ENCODE assay signal across 8 mouse cellular contexts in genomic region chrX:162829203-162829708, GRCm38 (mm10). TPM values are rescaled to one million over a fixed set of nuclear protein-coding genes. Genes with fewer than 3 reads are reported as not detected.
A peak's percentile ranks its signal among the peaks of the same experiment; 100 is the strongest.
DNase-seq lines count a peak whose midpoint lies in the region; ATAC-seq lines count a peak whose summit lies in the region.

Txlng (minus strand) TSS chrX:162829454.

- H3K4me1 ChIP-seq in forebrain, embryonic 10.5 days: peaks cover 11% of the 10 kb centered on the region
- no peaks in the 10 kb centered on the region for H3K4me1 ChIP-seq in heart, embryonic 16.5 days (ENCODE audit: control insufficient read depth, insufficient read depth, low read length)
- peaks cover 6% of the 10 kb centered on the region; the same call in 1 of the 2 replicates for H3K4me1 ChIP-seq in liver, embryonic 15.5 days (replicated peaks)
- no peaks in the 10 kb centered on the region for H3K4me1 ChIP-seq in neural tube, embryonic 12.5 days

- H3K36me3 ChIP-seq in forebrain, embryonic 10.5 days (replicated peaks): no peaks in the 10 kb centered on the region; the same call in 1 of the 2 replicates
- no peaks in the 10 kb centered on the region for H3K36me3 ChIP-seq in heart, embryonic 16.5 days (ENCODE audit: control insufficient read depth, insufficient read depth)
- no peaks in the 10 kb centered on the region for H3K36me3 ChIP-seq in liver, embryonic 15.5 days (replicated peaks)
- no peaks in the 10 kb centered on the region for H3K36me3 ChIP-seq in neural tube, embryonic 12.5 days

- peaks cover 35% of the 10 kb centered on the region for H3K27me3 ChIP-seq in forebrain, embryonic 10.5 days (ENCODE audit: poor library complexity, severe bottlenecking)
- H3K27me3 ChIP-seq in heart, embryonic 16.5 days (ENCODE audit: control insufficient read depth, insufficient read depth, low read length): no peaks in the 10 kb centered on the region
- no peaks in the 10 kb centered on the region for H3K27me3 ChIP-seq in liver, embryonic 15.5 days
- H3K27me3 ChIP-seq in neural tube, embryonic 12.5 days (replicated peaks): no peaks in the 10 kb centered on the region

- H3K9ac ChIP-seq in heart, embryonic 16.5 days (ENCODE audit: low read length): peak within 1 kb of the TSS; percentile 78
- H3K9ac ChIP-seq in liver, embryonic 15.5 days: peak within 1 kb of the TSS; percentile 66
- H3K9ac ChIP-seq in neural tube, embryonic 12.5 days: peak within 1 kb of the TSS; percentile 54

- peak within 1 kb of the TSS; percentile 88 for H3K4me2 ChIP-seq in heart, embryonic 16.5 days (ENCODE audit: low read depth, low read length)
- peak within 1 kb of the TSS; percentile 84 for H3K4me2 ChIP-seq in liver, embryonic 15.5 days
- H3K4me2 ChIP-seq in neural tube, embryonic 12.5 days (replicated peaks): peak within 1 kb of the TSS; percentile 85

- ATAC-seq in heart, embryonic 16.5 days (replicated peaks; ENCODE audit: extremely low read depth, insufficient read depth, low FRiP score): peak; percentile 99
- peak; percentile 99 for ATAC-seq in liver, embryonic 15.5 days (ENCODE audit: insufficient read depth)
- ATAC-seq in neural tube, embryonic 12.5 days (ENCODE audit: low FRiP score, low read depth): peak; percentile 99

- no peaks in the 10 kb centered on the region for H3K9me3 ChIP-seq in forebrain, embryonic 10.5 days
- H3K9me3 ChIP-seq in heart, embryonic 16.5 days (replicated peaks; ENCODE audit: control insufficient read depth, low read length): no peaks in the 10 kb centered on the region
- no peaks in the 10 kb centered on the region for H3K9me3 ChIP-seq in liver, embryonic 15.5 days (replicated peaks)
- no peaks in the 10 kb centered on the region for H3K9me3 ChIP-seq in neural tube, embryonic 12.5 days

- H3K27ac ChIP-seq in forebrain, embryonic 10.5 days: peak within 1 kb of the TSS; percentile 81
- H3K27ac ChIP-seq in heart, embryonic 16.5 days (ENCODE audit: low read length): peak within 1 kb of the TSS; percentile 63; the same call in 1 of the 2 replicates
- H3K27ac ChIP-seq in liver, embryonic 15.5 days (replicated peaks): peak within 1 kb of the TSS; percentile 73
- no peak within 1 kb of the TSS for H3K27ac ChIP-seq in neural tube, embryonic 12.5 days

- peak; percentile 89 to 90 for DNase-seq in CD8-positive naive resting alpha-beta T cell, adult 2 months (ENCODE audit: low read depth in 2 of 2, low spot score in 2 of 2)
- peak; percentile 88 for DNase-seq in c-Kit-positive CD71-negative TER-119-negative erythroid progenitor cells, embryonic 14.5 days (ENCODE audit: low read depth)
- peak; percentile 90 for DNase-seq in forebrain, embryonic 10.5 days (ENCODE audit: extremely low spot score, low spot score)
- DNase-seq in kidney, postnatal 36 days: peak; percentile 95 to 98
- DNase-seq in telencephalon, adult 2 months (ENCODE audit: low read depth, low spot score): peak; percentile 96

- 16% methylated on average over 37 of the region's 37 CpGs for WGBS in forebrain, embryonic 10.5 days
- 8% methylated on average over 37 of the region's 37 CpGs for WGBS in heart, embryonic 16.5 days
- WGBS in liver, embryonic 15.5 days (ENCODE audit: insufficient replicate concordance): 15% methylated on average over 37 of the region's 37 CpGs
- WGBS in neural tube, embryonic 12.5 days: 13% methylated on average over 37 of the region's 37 CpGs

- peak within 1 kb of the TSS; percentile 68 for H3K4me3 ChIP-seq in forebrain, embryonic 10.5 days
- H3K4me3 ChIP-seq in heart, embryonic 16.5 days (ENCODE audit: low read length): peak within 1 kb of the TSS; percentile 61
- H3K4me3 ChIP-seq in liver, embryonic 15.5 days (replicated peaks): peak within 1 kb of the TSS; percentile 68
- H3K4me3 ChIP-seq in neural tube, embryonic 12.5 days: peak within 1 kb of the TSS; percentile 51

RNA-seq across cellular contexts. Expression of gene Txlng, which starts in this region (rescaled TPM):
- polyA plus RNA-seq in forebrain, embryonic 10.5 days (2016; fragmentation: Nextera tagmentation; extraction: Ambion mirVana): 16.9 and 18.1 TPM in 2 replicates
- polyA plus RNA-seq in heart, embryonic 16.5 days (2015; fragmentation: Nextera tagmentation; extraction: Ambion mirVana): 9.5 and 12.0 TPM in 2 replicates
- 6.5 and 6.9 TPM in 2 replicates for polyA plus RNA-seq in liver, embryonic 15.5 days (2015; fragmentation: Nextera tagmentation; extraction: Ambion mirVana)
- polyA plus RNA-seq in neural tube, embryonic 12.5 days (2016; fragmentation: Nextera tagmentation; extraction: Ambion mirVana): 15.1 and 17.5 TPM in 2 replicates
